Mouse (Mus musculus) midbrain, embryonic 15.5 days (tissue): ENCODE results near the gene Rapsn. TPM values are rescaled to one million over a fixed set of nuclear protein-coding genes. Genes with fewer than 3 reads are reported as not detected.
A peak's percentile ranks its signal among the peaks of the same experiment; 100 is the strongest.

ENCODE experiments used
- ATAC-seq: fragments of 200-750 bp; cut with Nextera tagmentation; replicated peaks from 2 replicates; pipeline ENCODE4 v1.8.0; 2017; ENCODE audit warnings: moderate TSS enrichment
- H3K27ac ChIP-seq: fragments of 300-500 bp; sonication (generic); 2 replicates; pipeline ENCODE4 v1.5.1; 2015; ENCODE audit warnings: mild to moderate bottlenecking, inconsistent platforms
- H3K27me3 ChIP-seq: fragments of 300-500 bp; sonication (generic); replicated peaks from 2 replicates; pipeline ENCODE4 v1.6.1; 2015; ENCODE audit warnings: inconsistent platforms
- H3K36me3 ChIP-seq: fragments of 300-500 bp; sonication (generic); replicated peaks from 2 replicates; pipeline ENCODE4 v1.6.1; 2015; ENCODE audit warnings: inconsistent platforms
- H3K4me1 ChIP-seq: fragments of 300-500 bp; sonication (generic); 2 replicates; pipeline ENCODE4 v1.6.1; 2015; ENCODE audit warnings: inconsistent platforms
- H3K4me2 ChIP-seq: fragments of 300-500 bp; sonication (generic); 2 replicates; pipeline ENCODE4 v1.6.1; 2015; ENCODE audit warnings: inconsistent platforms, mild to moderate bottlenecking, moderate library complexity
- H3K4me3 ChIP-seq: fragments of 300-500 bp; sonication (generic); 2 replicates; pipeline ENCODE4 v1.5.1; 2015; ENCODE audit warnings: mild to moderate bottlenecking, inconsistent platforms
- H3K9ac ChIP-seq: fragments of 300-500 bp; sonication (generic); 2 replicates; pipeline ENCODE4 v1.6.1; 2015; ENCODE audit warnings: mild to moderate bottlenecking, inconsistent platforms
- H3K9me3 ChIP-seq: fragments of 300-500 bp; sonication (generic); 2 replicates; pipeline ENCODE4 v1.6.1; 2016; ENCODE audit warnings: inconsistent platforms
- WGBS: fragments of 180-500 bp; shearing (Covaris S2); methylation state at CpG from one replicate; pipeline ENCODE4 v1.1.7; 2015; ENCODE audit warnings: mixed read lengths; 5-methylcytosine and 5-hydroxymethylcytosine counted together
- polyA plus RNA-seq: library from polyadenylated mRNA; unstranded; fragments of >200 nt; fragmentation: Nextera tagmentation; extraction: Ambion mirVana; gene quantifications from 2 replicates; pipeline ENCODE4 v1.2.1, GENCODE M21; 2015

Rapsn gene
- polyA plus RNA-seq, 1 experiment from 2014 or later = 0.61 TPM

DNA sequence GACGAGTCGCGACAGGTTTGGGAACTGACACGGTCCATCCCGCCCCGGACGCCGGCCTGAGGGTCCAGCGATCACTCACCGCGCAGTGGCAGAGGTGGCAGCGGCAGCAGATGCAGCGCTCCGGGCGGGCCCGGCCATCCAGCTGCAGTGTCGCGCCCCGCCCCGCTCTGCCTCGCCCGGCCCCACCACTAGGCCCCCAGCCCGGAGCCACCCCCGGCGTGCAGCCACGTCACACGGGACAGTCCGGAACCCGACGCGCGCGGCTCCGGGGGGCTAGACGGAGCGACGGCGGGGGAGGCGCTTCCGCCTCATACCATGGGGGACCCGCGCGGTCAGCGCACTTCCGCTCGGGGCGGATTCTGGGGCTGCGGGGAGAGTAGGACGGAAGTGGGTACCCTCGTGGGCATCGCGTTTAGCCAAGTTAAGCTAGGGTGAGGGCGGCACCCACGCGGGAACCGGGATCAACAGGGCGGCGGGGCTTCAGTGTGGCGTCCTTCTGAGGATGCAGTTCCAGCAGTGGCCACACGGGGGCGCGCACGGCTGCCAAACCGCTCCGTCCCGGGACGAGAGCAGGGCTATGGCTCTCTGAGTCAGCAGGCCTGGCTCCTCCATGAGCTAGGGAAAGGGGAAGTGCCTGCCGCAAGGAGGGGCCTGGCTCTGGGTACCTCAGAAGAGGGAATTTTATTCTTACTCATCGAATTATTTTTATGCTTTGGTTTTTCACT is 34.8 kb downstream of the Rapsn start, which contains the start of gene Slc39a13:
Slc39a13 (minus strand) TSS at position 342 of the 725 bp plus-strand sequence.
- H3K27ac ChIP-seq = peak within 1 kb of the TSS; percentile 85
- no peaks in the 10 kb centered on the region for H3K27me3 ChIP-seq
- peak within 1 kb of the TSS; percentile 87 for H3K9ac ChIP-seq
- H3K4me1 ChIP-seq = peaks cover 27% of the 10 kb centered on the region
- H3K4me3 ChIP-seq = peak within 1 kb of the TSS; percentile 92
- WGBS = under 1% methylated on average over 69 of the region's 69 CpGs
- peak within 1 kb of the TSS; percentile 85 for H3K4me2 ChIP-seq
- H3K36me3 ChIP-seq = no peaks in the 10 kb centered on the region
- ATAC-seq = peak; percentile 97
- H3K9me3 ChIP-seq = no peaks in the 10 kb centered on the region

- Histone ChIP-seq H3K4me3 (peak overlapping the region; percentile 92), H3K27me3 (no peaks in the 10 kb centered on the region), H3K9ac (peak overlapping the region; percentile 87), H3K36me3 (no peaks in the 10 kb centered on the region), H3K9me3 (no peaks in the 10 kb centered on the region), H3K4me2 (peak overlapping the region; percentile 85), H3K27ac (peak overlapping the region; percentile 85), H3K4me1 (peaks cover 27% of the 10 kb centered on the region)
- 90% methylated on average over 10 of the region's 10 CpGs for WGBS
- ATAC-seq = no peak
These were observed 35.6 kb downstream of the Rapsn start for GRCm38 (mm10) chr2:91071059-91071458.

DNA sequence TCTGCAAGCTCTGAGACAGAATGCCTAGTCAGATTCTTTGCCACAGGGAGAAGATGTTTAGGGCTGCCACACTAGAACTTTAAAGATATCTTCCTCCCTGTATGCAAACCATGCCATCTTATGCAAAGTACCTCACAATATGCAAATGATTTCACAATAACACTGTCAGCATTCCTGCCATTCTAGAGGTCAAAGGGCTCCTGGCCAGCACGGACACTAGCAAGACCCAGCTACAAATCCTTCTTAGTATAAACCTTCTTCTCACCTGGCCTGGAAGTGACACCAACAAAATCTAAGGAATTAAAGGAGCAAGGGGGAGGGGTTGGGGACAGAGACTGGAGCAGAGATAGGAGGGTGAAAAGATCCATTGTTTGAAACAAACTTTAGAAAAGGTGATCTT is 36.7 kb downstream of the Rapsn start:
- Histone ChIP-seq H3K4me1 (peaks cover 27% of the 10 kb centered on the region), H3K27me3 (no peaks in the 10 kb centered on the region), H3K36me3 (no peaks in the 10 kb centered on the region), H3K4me3 (no peak overlapping the region), H3K4me2 (no peak overlapping the region), H3K9me3 (no peaks in the 10 kb centered on the region), H3K9ac (no peak overlapping the region), H3K27ac (no peak overlapping the region)
- WGBS = 55% methylated on average over 1 of the region's 1 CpGs
- ATAC-seq = no peak

GRCm38 (mm10) chr2:91077957-91078313 is 42.5 kb downstream of the Rapsn start:
- 14% methylated on average over 12 of the region's 12 CpGs for WGBS
- Histone ChIP-seq H3K36me3 (no peaks in the 10 kb centered on the region), H3K4me2 (peak overlapping the region; percentile 74), H3K9me3 (no peaks in the 10 kb centered on the region), H3K4me3 (peak overlapping the region; percentile 39), H3K4me1 (peaks cover 6% of the 10 kb centered on the region), H3K27ac (no peak overlapping the region), H3K9ac (peak overlapping the region; percentile 41), H3K27me3 (no peaks in the 10 kb centered on the region)
- peak; percentile 53 for ATAC-seq

DNA sequence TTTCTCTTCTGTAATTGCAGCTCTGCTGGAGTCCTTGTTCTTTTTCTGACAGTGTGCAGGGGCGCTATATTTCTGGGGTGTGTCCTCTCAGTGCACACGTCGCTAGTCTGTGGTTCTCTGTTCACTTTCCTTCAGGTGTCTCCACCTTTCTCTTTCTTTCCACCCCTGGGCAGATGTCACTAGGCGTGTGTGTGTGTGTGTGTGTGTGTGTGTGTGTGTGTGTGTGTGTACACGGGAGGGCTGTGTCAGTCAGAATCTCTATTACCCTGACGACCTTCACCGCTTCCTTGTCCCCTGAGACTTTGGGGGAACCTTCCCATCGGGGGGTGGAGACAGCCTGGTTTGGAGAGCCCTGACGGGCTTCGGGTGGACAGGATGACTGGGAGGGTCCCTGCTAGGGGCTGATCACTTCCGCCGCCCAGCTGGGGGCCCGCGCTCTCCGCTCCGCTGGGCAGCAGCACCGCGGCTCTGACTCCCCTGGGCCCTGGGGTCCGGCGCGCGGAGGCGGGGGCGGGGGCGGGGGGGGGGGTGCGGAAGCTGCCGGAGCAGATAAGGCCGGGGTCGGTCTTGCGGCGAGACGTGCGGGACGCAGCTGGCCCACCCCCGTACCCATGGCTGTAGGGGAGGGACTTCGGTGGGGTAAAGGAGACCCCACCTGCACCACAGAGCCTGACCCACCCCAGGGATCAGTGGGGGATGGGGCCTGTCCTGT is 43.0 kb downstream of the Rapsn start:
- peaks cover 6% of the 10 kb centered on the region for H3K4me1 ChIP-seq
- peak overlapping the region; percentile 3; the same call in 1 of the 2 replicates for H3K27ac ChIP-seq
- H3K9ac ChIP-seq = peak overlapping the region; percentile 41
- no peaks in the 10 kb centered on the region for H3K9me3 ChIP-seq
- peak; percentile 84 for ATAC-seq
- WGBS = under 1% methylated on average over 32 of the region's 36 CpGs
- H3K27me3 ChIP-seq = no peaks in the 10 kb centered on the region
- peak overlapping the region; percentile 74 for H3K4me2 ChIP-seq
- H3K4me3 ChIP-seq = peak overlapping the region; percentile 39
- H3K36me3 ChIP-seq = no peaks in the 10 kb centered on the region

GRCm38 (mm10) chr2:91079026-91079384 is 43.6 kb downstream of the Rapsn start:
- Histone ChIP-seq H3K4me1 (peaks cover 6% of the 10 kb centered on the region), H3K9me3 (no peaks in the 10 kb centered on the region), H3K36me3 (no peaks in the 10 kb centered on the region), H3K4me2 (peak overlapping the region; percentile 74), H3K4me3 (peak overlapping the region; percentile 39), H3K9ac (peak overlapping the region; percentile 41), H3K27me3 (no peaks in the 10 kb centered on the region), H3K27ac (peak overlapping the region; percentile 3; the same call in 1 of the 2 replicates)
- 0 out of 2 replicates have a peak, but pooled peaks have one; percentile 5 for ATAC-seq
- 28% methylated on average over 5 of the region's 5 CpGs for WGBS

DNA sequence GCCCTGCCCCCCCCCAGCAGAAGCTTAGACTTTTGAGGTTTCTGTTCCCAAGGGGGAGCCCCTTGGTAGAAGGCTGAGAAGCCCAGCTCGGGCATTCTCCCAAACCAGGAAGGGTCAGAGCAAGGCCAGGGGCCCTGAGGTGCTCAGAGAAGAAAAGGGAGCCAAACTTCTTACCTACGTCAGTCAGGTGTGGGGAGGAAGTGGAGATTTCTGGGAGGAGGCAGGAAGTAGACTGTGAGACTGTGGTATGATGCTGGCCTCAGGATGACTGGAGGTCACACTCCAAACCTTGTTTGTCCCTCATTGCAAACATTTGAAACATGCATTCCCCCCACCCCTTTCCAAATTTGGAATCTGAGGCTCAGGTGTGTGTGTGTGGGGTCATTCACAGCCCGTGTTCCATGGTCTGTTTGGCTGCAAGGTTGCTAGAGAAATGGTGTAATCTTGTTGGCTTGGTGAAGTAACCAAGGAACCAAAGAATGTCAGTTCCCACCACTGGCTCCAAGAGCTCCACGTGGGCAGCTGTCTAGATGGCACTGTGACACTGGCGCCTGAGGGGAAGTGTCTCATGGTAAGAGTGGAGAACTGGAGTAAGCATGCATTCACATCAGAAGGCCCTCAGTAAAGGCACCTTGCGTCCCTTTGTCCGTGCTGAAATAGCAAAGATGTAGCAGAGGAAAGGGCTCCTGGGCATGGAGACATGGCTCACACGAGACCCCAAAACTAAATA is 45.5 kb downstream of the Rapsn start:
- Histone ChIP-seq H3K4me2 (no peak overlapping the region), H3K4me3 (no peak overlapping the region), H3K9ac (no peak overlapping the region), H3K27ac (no peak overlapping the region), H3K36me3 (no peaks in the 10 kb centered on the region), H3K27me3 (no peaks in the 10 kb centered on the region), H3K9me3 (no peaks in the 10 kb centered on the region), H3K4me1 (peaks cover 6% of the 10 kb centered on the region)
- 75% methylated on average over 8 of the region's 8 CpGs for WGBS
- ATAC-seq = no peak

DNA sequence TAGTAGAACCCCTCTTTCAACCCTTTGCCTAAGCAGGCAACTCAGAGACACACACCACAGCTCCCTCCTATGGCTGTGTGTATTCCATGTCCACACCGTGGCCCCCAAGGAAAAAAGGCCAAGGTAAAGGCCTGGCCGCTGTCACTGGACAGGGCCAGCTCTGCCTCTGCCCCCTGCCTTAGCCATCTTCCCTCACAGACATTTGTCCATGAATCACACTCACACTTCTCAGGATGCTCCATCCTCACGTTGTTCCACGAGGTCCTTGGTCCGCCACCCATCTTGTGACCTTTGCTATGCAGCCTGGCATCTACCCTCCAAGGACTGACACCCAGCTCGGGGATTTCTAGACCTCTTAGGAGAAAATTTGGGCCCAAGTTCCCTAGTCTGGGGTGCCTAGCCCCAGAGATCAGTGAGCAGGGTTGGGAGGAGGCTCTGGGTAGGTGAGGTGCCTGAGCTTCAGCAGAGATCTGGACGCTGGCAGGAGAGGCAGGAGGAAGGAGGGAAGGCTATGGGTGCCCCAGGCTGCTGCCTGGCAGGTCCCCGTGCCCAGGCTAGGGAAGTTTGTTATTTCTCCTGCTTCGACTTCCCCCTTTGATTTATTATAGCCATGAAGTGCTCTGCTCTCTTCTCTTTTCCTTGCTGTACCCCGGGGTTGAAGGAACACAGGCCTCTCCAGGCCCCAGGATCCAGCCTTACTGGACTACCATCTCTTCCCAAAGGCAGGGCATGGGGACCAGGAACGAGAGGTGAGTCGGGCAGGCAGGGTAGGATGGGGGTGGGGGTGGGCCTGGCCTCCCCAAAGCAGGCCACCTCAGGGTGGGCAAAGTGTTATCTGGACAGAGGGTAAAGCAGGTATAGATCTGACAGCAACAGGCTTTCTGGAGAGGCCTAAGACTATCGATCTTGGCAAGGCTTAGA is 46.6 kb downstream of the Rapsn start, which contains the start of gene Spi1:
Spi1 (plus strand) TSS at position 616 of the 921 bp plus-strand sequence.
- WGBS = 83% methylated on average over 13 of the region's 13 CpGs
- Histone ChIP-seq H3K4me2 (no peak within 1 kb of the TSS), H3K9ac (no peak within 1 kb of the TSS), H3K36me3 (no peaks in the 10 kb centered on the region), H3K9me3 (no peaks in the 10 kb centered on the region), H3K27ac (no peak within 1 kb of the TSS), H3K27me3 (no peaks in the 10 kb centered on the region), H3K4me1 (peaks cover 6% of the 10 kb centered on the region), H3K4me3 (no peak within 1 kb of the TSS)
- no peak for ATAC-seq

GRCm38 (mm10) chr2:91082844-91083243 is 47.4 kb downstream of the Rapsn start:
- 73% methylated on average over 11 of the region's 11 CpGs for WGBS
- peaks cover 6% of the 10 kb centered on the region for H3K4me1 ChIP-seq
- H3K4me3 ChIP-seq = no peak overlapping the region
- no peak for ATAC-seq
- no peak overlapping the region for H3K27ac ChIP-seq
- no peaks in the 10 kb centered on the region for H3K9me3 ChIP-seq
- H3K27me3 ChIP-seq = no peaks in the 10 kb centered on the region
- no peak overlapping the region for H3K9ac ChIP-seq
- no peaks in the 10 kb centered on the region for H3K36me3 ChIP-seq
- H3K4me2 ChIP-seq = no peak overlapping the region

GRCm38 (mm10) chr2:91083366-91083940 is 48.0 kb downstream of the Rapsn start:
- no peak overlapping the region for H3K4me3 ChIP-seq

GRCm38 (mm10) chr2:91084179-91084820 is 48.9 kb downstream of the Rapsn start:
- WGBS = 83% methylated on average over 15 of the region's 15 CpGs
- Histone ChIP-seq H3K27ac (no peak overlapping the region), H3K36me3 (no peaks in the 10 kb centered on the region), H3K4me3 (no peak overlapping the region), H3K9ac (no peak overlapping the region), H3K4me2 (no peak overlapping the region), H3K9me3 (no peaks in the 10 kb centered on the region), H3K4me1 (no peaks in the 10 kb centered on the region), H3K27me3 (no peaks in the 10 kb centered on the region)
- ATAC-seq = no peak

More at GRCm38 (mm10) chr2:91083366-91083940, 48.0 kb downstream of the Rapsn start:
- ATAC-seq = no peak
- no peaks in the 10 kb centered on the region for H3K9me3 ChIP-seq
- H3K36me3 ChIP-seq = no peaks in the 10 kb centered on the region
- 43% methylated on average over 1 of the region's 1 CpGs for WGBS
- no peak overlapping the region for H3K4me2 ChIP-seq
- H3K27me3 ChIP-seq = no peaks in the 10 kb centered on the region
- H3K27ac ChIP-seq = no peak overlapping the region
- H3K9ac ChIP-seq = no peak overlapping the region
- H3K4me1 ChIP-seq = peaks cover 6% of the 10 kb centered on the region
